Mouse (Mus musculus) hindbrain, embryonic 10.5 days (tissue): ENCODE results near the gene Hbp1. TPM values are rescaled to one million over a fixed set of nuclear protein-coding genes. Genes with fewer than 3 reads are reported as not detected.
A peak's percentile ranks its signal among the peaks of the same experiment; 100 is the strongest.

Source experiments
- DNase-seq: peaks from one replicate; pipeline ENCODE4 v3.0.0-alpha.2; 2017; ENCODE audit warnings: low spot score
- H3K27ac ChIP-seq: fragments of 300-500 bp; sonication (generic); 2 replicates; pipeline ENCODE4 v1.5.1; 2016; ENCODE audit warnings: mild to moderate bottlenecking, moderate library complexity
- H3K27me3 ChIP-seq: fragments of 300-500 bp; sonication (generic); 2 replicates; pipeline ENCODE4 v1.6.1; 2016; ENCODE audit warnings: mild to moderate bottlenecking; ENCODE audit not compliant: poor library complexity, insufficient read depth, severe bottlenecking
- H3K36me3 ChIP-seq: fragments of 300-500 bp; sonication (generic); 2 replicates; pipeline ENCODE4 v1.6.1; 2016; ENCODE audit warnings: mild to moderate bottlenecking, moderate library complexity
- H3K4me1 ChIP-seq: fragments of 300-500 bp; sonication (generic); replicated peaks from 2 replicates; pipeline ENCODE4 v1.6.1; 2016; ENCODE audit warnings: mild to moderate bottlenecking
- H3K4me3 ChIP-seq: fragments of 300-500 bp; sonication (generic); 2 replicates; pipeline ENCODE4 v1.5.1; 2016; ENCODE audit warnings: mild to moderate bottlenecking, moderate library complexity
- H3K9me3 ChIP-seq: fragments of 300-500 bp; sonication (generic); 2 replicates; pipeline ENCODE4 v1.6.1; 2016; ENCODE audit warnings: mild to moderate bottlenecking, moderate library complexity
- WGBS: fragments of 180-500 bp; shearing (Covaris S2); methylation state at CpG from one replicate; pipeline ENCODE4 v1.1.7; 2016; 5-methylcytosine and 5-hydroxymethylcytosine counted together
- polyA plus RNA-seq: library from polyadenylated mRNA; unstranded; fragments of >200 nt; fragmentation: Nextera tagmentation; extraction: Ambion mirVana; gene quantifications from 2 replicates; pipeline ENCODE4 v1.2.1, GENCODE M21; 2016

Gene Hbp1
- polyA plus RNA-seq, 1 experiment from 2014 or later, result 81.3 TPM

DNA sequence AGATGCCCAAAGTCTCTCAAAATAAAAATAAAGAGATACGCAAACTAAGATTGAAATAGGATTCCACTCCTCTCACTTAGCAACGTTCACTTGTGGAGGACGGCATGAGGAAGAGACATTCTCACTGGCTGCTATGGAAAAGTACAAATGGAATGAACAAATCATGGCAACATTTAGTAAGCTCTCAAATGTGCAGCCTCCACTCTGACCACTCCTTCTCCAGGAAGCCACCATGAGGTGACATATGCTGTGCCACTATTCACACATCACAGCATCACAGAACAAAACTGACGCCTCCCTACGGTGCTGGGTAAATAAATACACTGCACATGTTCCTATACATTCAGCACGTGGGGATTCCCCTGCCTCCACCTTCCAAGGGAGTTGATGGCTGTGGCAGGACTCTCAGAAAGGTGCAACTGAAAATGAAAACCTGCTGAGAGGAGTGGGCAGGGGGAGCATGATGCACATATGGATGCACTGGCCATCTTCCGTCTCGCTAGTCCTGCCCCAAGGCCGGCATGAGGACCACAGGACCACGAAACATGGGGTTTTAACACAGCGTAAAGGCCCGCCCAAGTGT is 27.4 kb upstream of the Hbp1 start:
- no peak for DNase-seq
- 70% methylated on average over 12 of the region's 12 CpGs for WGBS

DNA sequence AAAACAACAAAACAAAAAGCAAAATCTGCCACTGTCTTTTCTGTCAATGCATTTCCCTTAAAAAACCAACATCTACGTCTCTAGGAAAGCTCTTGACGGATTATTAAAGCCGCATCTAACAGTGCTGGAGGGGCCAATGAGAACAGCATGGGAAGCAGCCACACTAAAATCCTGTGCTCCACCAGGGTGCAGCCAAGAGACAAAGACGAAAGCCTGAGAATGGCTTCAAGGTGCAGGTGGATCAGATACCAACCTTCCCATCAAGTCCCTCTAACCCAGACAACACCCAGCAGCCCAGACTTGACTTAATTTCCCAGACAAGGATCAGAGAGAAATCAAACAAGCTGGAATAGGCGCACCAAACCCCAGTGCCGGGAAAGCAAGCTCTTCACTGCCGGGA is 26.2 kb upstream of the Hbp1 start:
- Histone ChIP-seq H3K4me1 (0 out of 2 replicates have a peak, but pooled peaks cover 3% of the 10 kb centered on the region), H3K27ac (no peak overlapping the region), H3K4me3 (no peak overlapping the region), H3K36me3 (no peaks in the 10 kb centered on the region), H3K9me3 (no peaks in the 10 kb centered on the region), H3K27me3 (no peaks in the 10 kb centered on the region)
- WGBS, result 61% methylated on average over 7 of the region's 7 CpGs
- no peak for DNase-seq

More for the DNA sequence above, 27.4 kb upstream of the Hbp1 start:
- Histone ChIP-seq H3K4me3 (no peak overlapping the region), H3K27ac (no peak overlapping the region), H3K4me1 (0 out of 2 replicates have a peak, but pooled peaks cover 3% of the 10 kb centered on the region), H3K9me3 (no peaks in the 10 kb centered on the region), H3K36me3 (0 out of 2 replicates have a peak, but pooled peaks cover 2% of the 10 kb centered on the region), H3K27me3 (no peaks in the 10 kb centered on the region)

DNA sequence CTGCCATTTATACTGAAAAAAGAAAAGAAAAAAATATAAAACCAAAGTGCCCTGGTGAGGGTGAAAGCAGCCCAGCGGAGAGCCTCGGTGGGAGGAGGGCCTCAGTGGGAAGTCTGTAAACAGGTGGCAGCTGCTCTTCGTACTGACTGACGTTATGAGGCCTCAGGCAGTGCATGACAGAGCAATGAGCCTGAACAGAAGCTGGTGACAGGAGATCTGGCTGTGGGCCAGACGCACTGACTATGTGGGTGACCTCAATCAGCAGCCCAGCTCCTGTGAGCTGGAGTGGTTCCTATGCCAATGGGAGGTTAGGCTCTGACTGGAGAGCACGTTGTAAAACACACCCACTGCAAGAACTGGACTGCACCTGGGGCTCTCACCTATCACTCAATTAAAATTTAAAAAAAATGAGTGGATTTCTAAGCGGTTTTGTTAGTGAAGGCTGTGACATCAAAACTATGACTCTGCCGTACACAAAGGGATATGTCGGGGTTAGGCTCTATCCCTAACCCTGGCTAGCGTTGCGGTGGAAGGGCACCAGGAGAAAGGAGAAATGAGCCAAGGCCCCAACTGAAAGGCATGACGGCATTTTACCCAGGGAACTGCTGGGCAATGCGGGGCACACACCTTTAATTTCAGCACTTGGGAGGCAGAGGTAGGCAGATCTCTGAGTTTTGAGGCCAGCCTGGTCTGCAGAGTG is 23.3 kb upstream of the Hbp1 start:
- Histone ChIP-seq H3K36me3 (no peaks in the 10 kb centered on the region), H3K9me3 (no peaks in the 10 kb centered on the region), H3K4me3 (no peak overlapping the region), H3K27me3 (no peaks in the 10 kb centered on the region), H3K4me1 (0 out of 2 replicates have a peak, but pooled peaks cover 3% of the 10 kb centered on the region), H3K27ac (no peak overlapping the region)
- no peak for DNase-seq
- 75% methylated on average over 13 of the region's 13 CpGs for WGBS

DNA sequence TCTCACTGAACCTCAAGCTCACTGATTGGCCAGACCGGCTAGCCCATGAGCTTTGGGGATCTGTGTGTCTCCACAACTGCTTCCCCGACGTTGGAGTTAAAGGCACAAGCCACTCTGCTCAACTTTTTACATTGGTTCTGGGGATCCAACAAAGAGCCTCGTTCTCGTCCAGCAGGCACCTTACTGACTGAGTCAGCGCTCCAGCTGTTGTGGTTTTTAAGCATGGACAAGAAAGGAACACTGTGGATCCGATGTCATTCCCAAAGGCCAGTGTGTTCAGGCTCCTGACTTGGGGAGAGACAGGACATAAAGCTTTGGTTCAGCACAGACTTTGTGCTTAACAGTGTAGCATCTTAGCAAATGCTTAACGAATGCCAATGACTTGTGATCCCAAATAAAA is 21.2 kb upstream of the Hbp1 start:
- Histone ChIP-seq H3K4me1 (no peaks in the 10 kb centered on the region), H3K9me3 (no peaks in the 10 kb centered on the region), H3K27me3 (no peaks in the 10 kb centered on the region), H3K36me3 (no peaks in the 10 kb centered on the region), H3K27ac (no peak overlapping the region), H3K4me3 (no peak overlapping the region)
- DNase-seq, result no peak
- 90% methylated on average over 8 of the region's 8 CpGs for WGBS

DNA sequence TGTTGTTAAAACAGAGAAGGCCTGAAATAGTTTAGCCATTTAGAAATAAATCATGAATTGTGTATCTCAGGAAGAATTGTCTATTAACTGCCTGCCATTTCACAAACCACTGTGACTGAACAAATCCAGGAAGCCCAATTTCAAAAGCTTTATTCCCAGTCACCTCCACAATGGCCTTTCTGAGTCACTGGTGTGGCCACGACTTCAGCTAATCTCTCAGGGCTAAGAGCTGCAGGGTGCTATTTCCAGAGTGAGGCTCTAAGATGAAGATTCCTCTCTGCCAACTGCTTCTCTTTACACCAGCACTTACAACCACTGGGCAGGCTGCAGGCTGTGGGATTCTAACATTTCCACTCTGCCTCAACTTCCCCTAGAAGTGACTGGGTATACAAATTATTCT is 18.8 kb upstream of the Hbp1 start:
- H3K4me3 ChIP-seq, result no peak overlapping the region
- H3K36me3 ChIP-seq, result no peaks in the 10 kb centered on the region
- H3K4me1 ChIP-seq, result no peaks in the 10 kb centered on the region
- H3K27ac ChIP-seq, result no peak overlapping the region
- H3K27me3 ChIP-seq, result no peaks in the 10 kb centered on the region
- no peak for DNase-seq
- no peaks in the 10 kb centered on the region for H3K9me3 ChIP-seq
- WGBS, result 35% methylated on average over 1 of the region's 1 CpGs

DNA sequence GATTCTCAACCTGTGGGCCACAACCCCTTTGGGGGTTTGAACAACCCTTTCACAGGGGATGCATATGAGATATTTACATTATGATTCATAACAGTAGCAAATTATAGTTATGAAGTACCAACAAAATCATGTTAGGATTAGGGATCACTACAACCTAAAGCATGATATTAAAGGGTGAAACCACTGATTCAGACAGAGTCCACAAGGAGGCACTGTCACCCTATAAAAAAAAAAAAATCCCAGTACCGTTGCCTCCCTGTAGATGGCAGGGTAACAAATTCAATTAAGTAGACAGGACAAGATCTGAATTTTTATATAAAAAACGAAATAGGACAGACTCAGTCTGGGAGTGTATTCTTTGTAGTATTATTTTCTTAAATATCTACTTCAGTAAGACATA is 17.2 kb upstream of the Hbp1 start:
- 15% methylated on average over 2 of the region's 2 CpGs for WGBS
- no peaks in the 10 kb centered on the region for H3K4me1 ChIP-seq
- peak; percentile 38 for DNase-seq

DNA sequence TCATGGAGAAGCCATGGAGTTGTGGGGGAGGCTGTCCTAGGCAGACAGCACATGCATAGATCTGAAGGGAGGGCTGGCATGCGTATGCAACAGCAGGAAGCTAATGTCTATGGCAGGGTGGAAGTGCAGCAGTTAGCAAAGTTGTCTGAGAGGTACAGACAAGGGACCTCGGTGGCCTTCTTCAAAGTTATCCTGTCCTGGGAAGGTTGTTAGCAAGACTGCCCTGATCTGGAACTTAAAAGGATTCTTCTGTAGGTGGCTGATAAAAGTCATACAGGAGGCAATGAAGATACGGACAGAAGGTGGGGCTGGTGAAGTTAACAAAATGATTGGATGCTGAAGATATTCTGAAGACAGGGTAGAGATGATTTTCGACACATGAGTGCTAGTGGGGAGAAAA is 16.1 kb upstream of the Hbp1 start:
- no peaks in the 10 kb centered on the region for H3K9me3 ChIP-seq
- no peak overlapping the region for H3K4me3 ChIP-seq
- H3K27me3 ChIP-seq, result no peaks in the 10 kb centered on the region
- peaks cover 4% of the 10 kb centered on the region; the same call in 1 of the 2 replicates for H3K36me3 ChIP-seq
- 89% methylated on average over 4 of the region's 4 CpGs for WGBS
- no peak overlapping the region for H3K27ac ChIP-seq
- no peak for DNase-seq
- no peaks in the 10 kb centered on the region for H3K4me1 ChIP-seq

More for the DNA sequence above, 17.2 kb upstream of the Hbp1 start:
- Histone ChIP-seq H3K27ac (no peak overlapping the region), H3K27me3 (no peaks in the 10 kb centered on the region), H3K9me3 (no peaks in the 10 kb centered on the region), H3K4me3 (no peak overlapping the region), H3K36me3 (peaks cover 3% of the 10 kb centered on the region; the same call in 1 of the 2 replicates)

DNA sequence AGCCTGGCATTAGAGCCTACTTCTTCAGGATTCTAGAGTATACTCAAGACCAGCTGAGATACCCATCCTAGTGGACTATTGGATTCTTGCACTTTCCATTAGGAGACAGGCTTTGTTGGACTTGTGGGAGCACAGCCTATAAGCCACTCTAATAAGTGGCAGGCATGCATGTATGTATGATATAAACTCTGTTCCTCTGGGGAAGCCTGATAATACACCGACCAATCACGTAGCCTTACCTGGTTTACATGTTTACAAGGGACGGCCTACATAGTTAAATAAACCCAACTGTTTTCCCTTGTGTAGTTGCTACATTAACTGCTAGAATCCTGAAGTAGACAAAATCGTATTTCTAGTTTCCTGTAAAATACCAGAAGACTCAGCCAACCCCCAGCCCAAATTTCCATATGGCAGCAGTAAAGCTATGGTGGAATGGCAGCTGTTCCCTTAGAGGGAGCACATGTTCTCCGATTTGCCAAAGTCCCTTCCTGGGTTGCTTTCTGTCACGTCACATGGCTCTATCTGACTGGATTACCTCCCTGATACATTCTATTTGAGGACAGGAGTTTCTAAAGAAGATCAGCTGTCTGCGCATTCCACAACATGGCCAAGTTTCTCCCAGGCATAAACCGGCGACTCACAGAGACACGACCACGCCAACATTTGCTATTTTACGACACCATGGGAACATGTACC is 15.3 kb upstream of the Hbp1 start:
- H3K4me1 ChIP-seq, result no peaks in the 10 kb centered on the region
- peaks cover 4% of the 10 kb centered on the region; the same call in 1 of the 2 replicates for H3K36me3 ChIP-seq
- H3K27ac ChIP-seq, result no peak overlapping the region
- no peak overlapping the region for H3K4me3 ChIP-seq
- no peak for DNase-seq
- no peaks in the 10 kb centered on the region for H3K27me3 ChIP-seq
- 92% methylated on average over 12 of the region's 12 CpGs for WGBS
- H3K9me3 ChIP-seq, result no peaks in the 10 kb centered on the region

DNA sequence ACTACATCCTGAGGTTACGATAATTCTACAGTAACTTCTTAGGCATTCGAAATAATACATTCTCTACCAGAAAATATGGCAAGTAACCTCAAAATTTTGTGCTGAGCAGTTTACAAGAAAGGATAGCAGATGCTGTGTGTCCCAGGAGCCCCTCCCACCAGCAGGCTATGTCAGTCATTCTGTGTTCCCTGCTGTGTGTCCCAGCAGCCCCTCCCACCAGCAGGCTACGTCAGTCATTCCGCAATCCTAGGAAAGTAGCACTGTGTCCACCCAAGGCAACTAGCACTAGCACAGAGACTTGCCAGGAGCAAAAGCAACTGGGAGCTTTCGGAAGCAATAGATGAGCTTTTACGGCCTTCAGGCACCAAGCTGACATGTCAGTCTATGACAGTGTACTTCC is 13.7 kb upstream of the Hbp1 start:
- WGBS, result 82% methylated on average over 6 of the region's 6 CpGs
- Histone ChIP-seq H3K36me3 (peaks cover 4% of the 10 kb centered on the region; the same call in 1 of the 2 replicates), H3K4me1 (no peaks in the 10 kb centered on the region), H3K9me3 (no peaks in the 10 kb centered on the region), H3K27me3 (no peaks in the 10 kb centered on the region), H3K27ac (no peak overlapping the region), H3K4me3 (no peak overlapping the region)
- DNase-seq, result no peak

DNA sequence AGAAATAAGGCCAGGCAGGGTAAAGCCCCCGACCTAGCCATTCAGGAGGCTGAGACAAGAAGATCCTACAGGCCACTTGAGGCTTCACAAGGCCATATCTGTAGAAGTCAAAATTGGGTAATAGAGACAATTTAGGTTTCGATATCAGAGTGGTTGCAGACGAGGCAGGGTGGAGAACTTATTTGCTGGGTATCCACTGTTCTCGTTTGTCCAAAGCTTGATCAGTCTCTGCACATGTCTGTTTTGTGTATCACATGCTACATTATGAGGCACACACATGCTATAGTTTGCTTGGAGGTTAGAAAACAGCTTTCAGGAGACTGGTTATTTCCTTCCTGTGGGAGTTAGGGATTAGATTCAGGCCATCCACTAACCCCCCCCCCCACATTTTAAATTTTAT is 5.5 kb upstream of the Hbp1 start:
- no peaks in the 10 kb centered on the region for H3K9me3 ChIP-seq
- H3K4me3 ChIP-seq, result no peak overlapping the region
- no peaks in the 10 kb centered on the region for H3K4me1 ChIP-seq
- WGBS, result 93% methylated on average over 4 of the region's 4 CpGs
- no peak for DNase-seq
- no peak overlapping the region for H3K27ac ChIP-seq
- no peaks in the 10 kb centered on the region for H3K27me3 ChIP-seq
- no peaks in the 10 kb centered on the region for H3K36me3 ChIP-seq

DNA sequence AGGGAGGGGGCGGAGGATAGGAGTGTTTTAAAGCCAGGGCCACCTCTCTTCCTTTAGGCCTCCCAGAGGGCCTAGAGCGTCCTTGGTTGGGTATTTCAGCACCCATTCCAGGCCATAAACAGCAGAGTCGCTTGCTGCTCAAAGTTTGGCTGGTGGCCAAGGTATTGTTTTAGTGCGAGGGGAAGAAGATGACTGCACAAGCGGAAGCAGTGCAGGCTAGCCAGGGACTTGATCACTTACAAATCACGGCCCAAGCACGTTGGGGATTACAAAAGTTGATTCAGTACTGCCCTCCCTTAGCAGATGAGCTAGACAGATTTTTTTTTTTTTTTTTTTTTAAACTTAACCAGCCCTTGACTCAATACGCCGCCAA is 310 bp upstream of the Hbp1 start:
- Histone ChIP-seq H3K27ac (peak overlapping the region; percentile 100), H3K36me3 (no peaks in the 10 kb centered on the region), H3K9me3 (no peaks in the 10 kb centered on the region), H3K4me1 (peaks cover 10% of the 10 kb centered on the region; the same call in 1 of the 2 replicates), H3K4me3 (peak overlapping the region; percentile 93), H3K27me3 (no peaks in the 10 kb centered on the region)
- DNase-seq, result no peak
- WGBS, result 6% methylated on average over 9 of the region's 9 CpGs

DNA sequence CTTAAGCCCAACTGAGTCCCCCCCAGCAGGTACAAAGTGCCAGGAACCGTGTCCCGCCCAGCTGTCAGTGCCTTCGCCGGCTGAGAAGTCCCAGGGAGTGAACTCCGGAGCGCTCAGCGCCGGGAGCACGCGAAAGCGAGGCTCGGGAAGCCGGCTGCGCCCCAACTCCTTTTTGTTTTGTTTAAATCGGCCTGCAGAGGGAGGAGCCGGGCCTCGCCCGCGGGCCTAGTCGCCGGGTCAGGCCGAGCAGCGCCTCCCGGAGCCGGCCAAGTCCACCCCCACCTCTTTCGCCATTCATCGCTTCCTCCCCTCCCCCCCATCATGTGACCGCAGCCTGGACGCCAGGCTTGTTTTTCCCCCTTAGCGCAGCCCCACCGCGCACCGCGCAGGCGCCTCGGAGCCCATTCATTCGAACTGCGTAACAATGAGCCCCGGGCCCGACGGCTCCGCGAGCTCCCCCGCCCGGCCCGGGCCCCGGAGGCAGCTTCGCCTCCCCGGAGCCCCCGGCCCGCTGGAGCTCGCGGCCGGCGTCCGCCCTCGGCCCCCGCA is 1.1 kb downstream of the Hbp1 start:
- Histone ChIP-seq H3K27ac (peak overlapping the region; percentile 100), H3K9me3 (no peaks in the 10 kb centered on the region), H3K4me3 (peak overlapping the region; percentile 93), H3K4me1 (peaks cover 10% of the 10 kb centered on the region; the same call in 1 of the 2 replicates), H3K27me3 (no peaks in the 10 kb centered on the region), H3K36me3 (no peaks in the 10 kb centered on the region)
- peak; percentile 95 for DNase-seq
- WGBS, result under 1% methylated on average over 58 of the region's 58 CpGs
